7 mouse cellular contexts compared by ENCODE assay signal in genomic region chr4:57275116-57275743, GRCm38 (mm10). TPM values are rescaled to one million over a fixed set of nuclear protein-coding genes. Genes with fewer than 3 reads are reported as not detected.
DNase-seq lines count a peak whose midpoint lies in the region; ATAC-seq lines count a peak whose summit lies in the region.

No protein-coding gene starts in this region.

- H3K4me1 ChIP-seq in embryonic facial prominence, embryonic 11.5 days (ENCODE audit: control insufficient read depth, insufficient read depth, low read length): no peaks in the 10 kb centered on the region; the same call in 1 of the 2 replicates

- no peak overlapping the region for H3K27ac ChIP-seq in embryonic facial prominence, embryonic 11.5 days (replicated peaks; ENCODE audit: low read depth, low read length)

- 11% methylated on average over 8 of the region's 8 CpGs for WGBS in embryonic facial prominence, embryonic 11.5 days

- H3K36me3 ChIP-seq in embryonic facial prominence, embryonic 11.5 days (replicated peaks; ENCODE audit: control insufficient read depth, insufficient read depth, low read depth, low read length): no peaks in the 10 kb centered on the region

- H3K4me3 ChIP-seq in embryonic facial prominence, embryonic 11.5 days (ENCODE audit: low read depth, low read length): no peak overlapping the region

- H3K4me2 ChIP-seq in embryonic facial prominence, embryonic 11.5 days (ENCODE audit: low read depth, low read length): no peak overlapping the region

- intact Hi-C loops in heart, postnatal 36 days (cut with DNase I): loop anchor here (1.0 to 5.0 kb wide), 2 partner anchors 33 to 210 kb away; no protein-coding TSS in a partner anchor

- H3K9me3 ChIP-seq in embryonic facial prominence, embryonic 11.5 days (replicated peaks; ENCODE audit: control insufficient read depth, low read length): no peaks in the 10 kb centered on the region

- peak; percentile 93 for DNase-seq in ES-CJ7 (ENCODE audit: low read depth, low spot score)
- peak; percentile 71 to 77 for DNase-seq in adrenal gland, postnatal 36 days
- DNase-seq in embryonic facial prominence, embryonic 11.5 days (ENCODE audit: low spot score): peak; percentile 89
- peak; percentile 64 to 72 for DNase-seq in heart, postnatal 36 days
- DNase-seq in kidney, postnatal 4 days: peak; percentile 73 to 78
- DNase-seq in lung, postnatal 14 days: peak; percentile 73
- peak; percentile 80 for DNase-seq in retina, postnatal 1 day

- peak; percentile 58; the same call in 1 of the 2 replicates for ATAC-seq in embryonic facial prominence, embryonic 11.5 days (replicated peaks; ENCODE audit: insufficient number of reproducible peaks, low FRiP score, low TSS enrichment, low read depth)

- H3K9ac ChIP-seq in embryonic facial prominence, embryonic 11.5 days (replicated peaks; ENCODE audit: low read length): no peak overlapping the region

- H3K27me3 ChIP-seq in embryonic facial prominence, embryonic 11.5 days (ENCODE audit: control insufficient read depth, insufficient read depth, low read length): no peaks in the 10 kb centered on the region

RNA-seq across cellular contexts. Expression of gene Ptpn3, which starts 26.4 kb away (rescaled TPM):
- 10 to 100 TPM; 22.8 to 35.6 TPM for total RNA-seq in adrenal gland, postnatal 36 days (2021)
- 1.9 and 2.5 TPM in 2 replicates for polyA plus RNA-seq in embryonic facial prominence, embryonic 11.5 days (2014; fragmentation: Nextera tagmentation; extraction: Ambion mirVana)
- 10 to 100 TPM; 38.6 to 47.2 TPM for total RNA-seq in heart, postnatal 36 days (2021)
